Mouse (Mus musculus) olfactory bulb, adult 2 months (tissue): ENCODE data around the gene Fxr2.

Experiments
- CTCF ChIP-seq: fragments of 200-500 bp; IDR thresholded peaks from 2 replicates; pipeline ENCODE4 v1.5.1; 2012; ENCODE audit warnings: low read depth, mild to moderate bottlenecking, low read length, moderate library complexity; ENCODE audit not compliant: insufficient read depth
- POLR2A ChIP-seq: fragments of 200-500 bp; IDR thresholded peaks from 2 replicates; pipeline ENCODE4 v1.6.1; 2012; ENCODE audit warnings: mild to moderate bottlenecking, low read depth, low read length, moderate library complexity; ENCODE audit not compliant: insufficient read depth

GRCm38 (mm10) chr11:69685526-69686148, 52.8 kb downstream of the Fxr2 start, which contains the start of gene Tnfsf13:
- no peak for TF ChIP-seq CTCF
- TF ChIP-seq POLR2A, result no peak; the same call in 1 of the 2 replicates
